Mouse (Mus musculus) gastrocnemius, postnatal 4 days (tissue): ENCODE results near the gene Pitpnb. TPM values are rescaled to one million over a fixed set of nuclear protein-coding genes. Genes with fewer than 3 reads are reported as not detected.
A peak's percentile ranks its signal among the peaks of the same experiment; 100 is the strongest.

Source experiments
- DNase-seq, 2 experiments: peaks; one replicate each; pipeline ENCODE4 v3.0.0; 2021 to 2022; ENCODE audit warnings: low spot score in 2 of 2, mixed read lengths in 2 of 2
- total RNA-seq, 2 experiments: library from RNA; stranded (reverse); gene quantifications; 2 replicates each; pipeline ENCODE4 v1.2.3; 2021

Pitpnb gene
- total RNA-seq, 2 experiments from 2014 or later = 50.1 to 53.1 TPM

DNA sequence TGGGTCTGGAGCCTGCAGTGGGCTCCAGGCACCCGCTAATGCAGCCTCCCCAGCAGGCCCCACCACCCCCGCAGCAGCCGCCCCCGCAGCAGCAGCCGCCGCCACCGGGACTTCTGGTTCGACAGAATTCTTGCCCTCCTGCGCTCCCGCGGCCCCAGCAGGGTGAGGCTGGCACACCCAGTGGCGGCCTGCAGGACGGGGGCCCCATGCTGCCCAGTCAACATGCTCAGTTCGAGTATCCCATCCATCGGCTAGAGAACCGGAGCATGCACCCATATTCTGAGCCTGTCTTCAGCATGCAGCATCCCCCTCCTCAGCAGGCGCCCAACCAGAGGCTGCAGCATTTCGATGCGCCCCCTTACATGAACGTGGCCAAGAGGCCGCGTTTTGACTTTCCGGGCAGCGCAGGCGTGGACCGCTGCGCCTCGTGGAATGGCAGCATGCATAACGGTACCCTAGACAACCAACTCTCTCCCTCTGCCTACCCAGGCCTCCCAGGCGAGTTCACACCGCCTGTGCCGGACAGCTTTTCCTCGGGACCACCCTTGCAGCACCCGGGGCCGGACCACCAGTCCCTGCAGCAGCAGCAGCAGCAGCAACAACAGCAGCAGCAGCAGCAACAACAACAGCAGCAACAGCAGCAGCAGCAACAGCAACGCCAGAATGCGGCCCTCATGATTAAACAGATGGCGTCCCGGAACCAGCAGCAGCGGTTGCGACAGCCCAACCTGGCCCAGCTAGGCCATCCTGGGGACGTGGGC, 88.7 kb downstream of the Pitpnb start:
- DNase-seq = no peak

DNA sequence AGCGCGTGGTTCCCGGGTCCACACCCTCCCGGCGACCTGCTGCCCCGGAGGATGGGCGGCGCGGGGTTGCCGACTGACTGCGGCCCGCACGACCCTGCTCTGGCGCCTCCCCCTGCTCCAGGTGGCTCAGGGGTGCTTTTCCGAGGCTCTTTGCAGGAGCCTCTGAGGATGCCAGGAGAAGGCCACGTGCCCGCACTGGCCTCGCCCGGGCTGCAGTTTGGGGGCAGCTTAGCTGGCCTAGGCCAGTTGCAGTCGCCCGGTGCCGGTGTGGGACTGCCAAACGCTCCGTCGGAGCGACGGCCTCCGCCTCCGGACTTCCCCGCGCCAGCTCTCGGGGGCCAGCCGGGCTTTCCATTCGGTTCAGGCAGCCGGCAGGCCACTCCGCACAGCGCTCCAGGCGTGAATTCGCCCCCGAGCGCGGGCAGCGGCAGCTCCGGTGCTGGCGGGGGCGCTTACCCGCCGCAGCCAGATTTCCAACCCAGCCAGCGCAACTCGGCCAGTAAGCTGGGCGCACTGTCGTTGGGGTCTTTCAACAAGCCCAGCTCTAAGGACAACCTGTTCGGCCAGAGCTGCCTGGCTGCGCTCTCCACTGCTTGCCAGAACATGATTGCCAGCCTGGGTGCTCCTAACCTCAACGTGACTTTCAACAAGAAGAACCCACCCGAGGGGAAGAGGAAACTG, 89.6 kb downstream of the Pitpnb start:
- peak in 1 of 2 experiments; percentile 39 for DNase-seq

- DNase-seq = no peak
Observed at GRCm38 (mm10) chr5:111420896-111421295, 90.3 kb downstream of the Pitpnb start.

GRCm38 (mm10) chr5:111421424-111421823, 90.9 kb downstream of the Pitpnb start:
- DNase-seq = no peak

GRCm38 (mm10) chr5:111422058-111422800, 91.7 kb downstream of the Pitpnb start:
- no peak for DNase-seq

- no peak for DNase-seq
Observed at GRCm38 (mm10) chr5:111423011-111423410, 92.4 kb downstream of the Pitpnb start.

- no peak for DNase-seq
Observed at GRCm38 (mm10) chr5:111423616-111424015, 93.1 kb downstream of the Pitpnb start.

DNA sequence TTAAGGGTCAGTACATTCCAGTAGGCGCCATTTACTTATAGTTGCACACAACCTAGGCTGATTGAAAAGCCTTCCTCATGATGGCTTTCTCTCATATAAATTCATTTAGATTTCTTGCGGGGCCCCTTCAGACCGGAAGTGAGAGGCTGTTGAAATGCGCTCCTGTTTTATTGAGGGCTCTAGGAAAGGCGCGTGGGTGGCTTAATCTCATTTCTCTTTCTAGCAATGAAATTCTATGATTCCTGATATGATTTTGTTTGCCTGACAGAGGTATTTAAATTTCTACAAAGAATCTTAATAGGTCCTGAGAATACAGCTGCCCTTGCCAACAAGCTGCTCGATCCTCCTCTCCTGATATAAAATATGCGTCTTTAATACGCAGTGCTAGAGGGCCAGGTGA, 95.2 kb downstream of the Pitpnb start:
- no peak for DNase-seq

- no peak for DNase-seq
Observed at GRCm38 (mm10) chr5:111426249-111426648, 95.7 kb downstream of the Pitpnb start.

DNA sequence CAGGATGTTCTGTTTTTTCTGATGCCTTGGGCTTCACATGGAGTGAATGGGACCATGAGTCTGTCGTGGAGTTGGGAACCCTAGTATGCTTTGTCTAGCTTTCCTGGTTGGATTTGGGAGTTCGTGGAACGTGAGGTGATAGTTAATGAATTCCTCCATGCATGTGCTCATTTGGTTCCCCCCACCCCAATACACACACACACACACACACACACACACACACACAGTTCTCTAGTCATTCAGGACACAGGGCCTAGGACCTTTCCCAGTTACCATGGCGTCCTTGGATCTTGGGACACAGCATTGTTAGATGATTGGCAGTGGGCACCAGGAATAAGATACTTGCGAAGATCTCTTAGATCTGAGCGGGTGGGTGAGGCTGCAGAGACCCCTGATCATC, 98.3 kb downstream of the Pitpnb start:
- DNase-seq = no peak

GRCm38 (mm10) chr5:111429726-111430125, 99.2 kb downstream of the Pitpnb start:
- DNase-seq = no peak

DNA sequence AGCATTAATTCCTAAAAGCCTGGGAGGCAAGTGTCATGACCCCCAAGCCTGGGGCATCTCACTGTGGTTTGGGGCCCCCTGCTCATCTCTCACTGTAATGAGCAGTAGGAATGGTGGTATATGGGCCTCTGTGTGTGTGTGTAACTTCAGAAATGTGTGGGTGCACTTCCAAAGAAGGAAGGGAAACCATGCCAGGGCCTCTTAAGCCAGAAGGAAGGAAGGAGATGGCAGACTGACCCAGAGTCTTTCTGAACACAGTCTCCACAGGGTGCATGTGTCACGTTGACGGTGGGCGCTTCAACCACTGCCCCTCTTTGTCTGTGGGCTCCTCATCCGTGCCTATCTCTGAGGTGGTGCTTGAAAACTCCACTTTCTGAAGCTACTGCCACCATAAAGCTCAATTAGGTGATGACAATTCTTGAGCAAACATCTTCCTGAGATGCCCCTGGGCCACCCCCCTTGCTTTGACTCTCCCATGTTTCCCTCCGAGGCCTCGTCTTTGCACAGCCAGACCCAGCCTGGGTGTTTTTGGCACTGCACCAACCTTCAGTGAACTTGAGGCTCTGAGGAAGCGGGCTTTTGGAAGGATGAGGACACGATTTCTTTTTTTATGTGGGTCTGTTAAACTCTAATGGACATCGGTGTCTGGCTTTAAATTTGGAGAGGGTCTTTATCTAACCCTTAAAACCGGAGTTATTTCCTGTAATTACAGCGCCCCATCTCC, 100.6 kb downstream of the Pitpnb start:
- peak in 1 of 2 experiments; percentile 34 for DNase-seq

GRCm38 (mm10) chr5:111432842-111433241, 102.3 kb downstream of the Pitpnb start:
- no peak for DNase-seq

- no peak for DNase-seq
Observed at GRCm38 (mm10) chr5:111434342-111434842, 103.8 kb downstream of the Pitpnb start.

DNA sequence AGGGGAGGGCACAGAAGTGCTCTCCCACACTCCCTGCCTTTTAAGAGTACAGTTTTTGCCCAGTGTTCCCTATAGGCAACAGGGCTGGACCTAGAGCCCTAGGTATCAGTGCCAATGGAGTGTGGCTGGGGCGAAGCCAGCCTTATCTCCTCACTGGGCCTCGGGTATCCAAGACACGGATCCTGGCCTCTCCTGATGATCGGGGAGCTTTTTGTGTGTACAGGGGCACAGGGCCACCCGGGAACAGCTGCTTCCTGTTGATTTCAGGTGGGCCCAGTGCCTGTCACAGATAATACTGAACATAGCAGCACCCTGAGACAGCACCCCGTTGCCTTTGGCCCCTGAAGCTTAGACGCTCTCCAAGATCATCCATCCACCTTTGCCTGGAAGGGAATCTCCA, 105.7 kb downstream of the Pitpnb start:
- DNase-seq = no peak

- DNase-seq = no peak
Observed at GRCm38 (mm10) chr5:111437205-111437604, 106.6 kb downstream of the Pitpnb start.

Other genes with a start within 250 kb of the Pitpnb start
- gene Mn1, start 86.6 kb downstream of the Pitpnb start, total RNA-seq = 10 to 100 TPM; 24.4 to 27.4 TPM